Mouse (Mus musculus): ENCODE measurements around the gene Ptpru. TPM values are rescaled to one million over a fixed set of nuclear protein-coding genes. Genes with fewer than 3 reads are reported as not detected.

Gene Ptpru
- polyA plus RNA-seq, 1 experiment from 2014 or later = 27.9 TPM

DNA sequence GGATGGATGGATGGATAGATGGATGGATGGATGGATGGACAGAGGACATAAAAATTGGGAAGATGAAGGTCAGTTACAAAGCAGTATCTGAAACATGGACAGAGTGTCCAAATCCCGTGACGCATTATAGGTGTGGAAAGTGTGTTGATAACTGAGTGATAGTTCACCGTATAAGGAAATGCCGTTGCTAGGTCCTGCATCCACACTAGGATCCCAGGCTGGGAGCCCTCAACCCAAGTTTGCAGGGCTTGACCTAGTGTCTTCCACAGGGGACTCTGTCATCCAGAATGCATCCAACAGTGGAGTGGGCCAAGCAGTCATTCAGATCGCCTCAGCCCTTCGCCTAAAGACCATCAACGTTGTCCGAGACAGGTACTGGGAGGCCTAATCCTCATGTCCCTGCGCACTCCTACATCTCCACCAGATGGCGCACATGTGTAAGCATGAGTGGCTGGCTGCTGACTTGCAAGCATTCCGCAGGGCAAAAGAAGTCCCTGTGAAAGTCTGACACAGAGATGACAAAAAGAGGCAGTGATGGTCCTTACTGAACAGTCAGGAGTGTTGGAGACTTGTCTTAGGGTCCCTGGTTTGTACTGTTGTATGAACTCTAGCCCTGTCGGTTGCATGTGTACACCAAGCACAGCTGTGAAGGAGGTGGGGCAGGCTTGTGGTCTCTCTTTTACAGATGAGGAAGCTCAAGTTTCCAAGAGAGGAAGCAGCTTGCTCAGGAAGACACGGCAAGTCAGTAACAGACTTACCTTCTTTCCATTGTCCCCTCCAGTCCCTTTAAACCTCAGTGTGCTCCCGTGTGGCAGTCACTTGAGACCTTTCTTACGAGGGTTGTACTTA, 22.6 kb upstream of the Ptpru start:
- H3K27ac ChIP-seq = no peak overlapping the region
- H3K36me3 ChIP-seq (replicated peaks) = peaks cover 10% of the 10 kb centered on the region; the same call in 1 of the 2 replicates
- H3K4me3 ChIP-seq = no peak overlapping the region
- H3K9ac ChIP-seq = no peak overlapping the region
- ATAC-seq (replicated peaks) = no peak
- WGBS = 51% methylated on average over 15 of the region's 15 CpGs
- no peak overlapping the region for H3K4me2 ChIP-seq
- H3K4me1 ChIP-seq = no peaks in the 10 kb centered on the region
- H3K27me3 ChIP-seq (replicated peaks) = no peaks in the 10 kb centered on the region
- no peaks in the 10 kb centered on the region for H3K9me3 ChIP-seq

- H3K9ac ChIP-seq = no peak overlapping the region
- no peak overlapping the region for H3K4me3 ChIP-seq
- 0 out of 2 replicates have a peak, but pooled peaks cover 2% of the 10 kb centered on the region for H3K36me3 ChIP-seq (replicated peaks)
- 90% methylated on average over 5 of the region's 5 CpGs for WGBS
- H3K9me3 ChIP-seq = no peaks in the 10 kb centered on the region
- ATAC-seq (replicated peaks) = no peak
- H3K4me1 ChIP-seq = peaks cover 2% of the 10 kb centered on the region
- H3K4me2 ChIP-seq = no peak overlapping the region
- no peaks in the 10 kb centered on the region for H3K27me3 ChIP-seq (replicated peaks)
- no peak overlapping the region for H3K27ac ChIP-seq
Measured at GRCm38 (mm10) chr4:131854950-131855349, 16.9 kb upstream of the Ptpru start.

DNA sequence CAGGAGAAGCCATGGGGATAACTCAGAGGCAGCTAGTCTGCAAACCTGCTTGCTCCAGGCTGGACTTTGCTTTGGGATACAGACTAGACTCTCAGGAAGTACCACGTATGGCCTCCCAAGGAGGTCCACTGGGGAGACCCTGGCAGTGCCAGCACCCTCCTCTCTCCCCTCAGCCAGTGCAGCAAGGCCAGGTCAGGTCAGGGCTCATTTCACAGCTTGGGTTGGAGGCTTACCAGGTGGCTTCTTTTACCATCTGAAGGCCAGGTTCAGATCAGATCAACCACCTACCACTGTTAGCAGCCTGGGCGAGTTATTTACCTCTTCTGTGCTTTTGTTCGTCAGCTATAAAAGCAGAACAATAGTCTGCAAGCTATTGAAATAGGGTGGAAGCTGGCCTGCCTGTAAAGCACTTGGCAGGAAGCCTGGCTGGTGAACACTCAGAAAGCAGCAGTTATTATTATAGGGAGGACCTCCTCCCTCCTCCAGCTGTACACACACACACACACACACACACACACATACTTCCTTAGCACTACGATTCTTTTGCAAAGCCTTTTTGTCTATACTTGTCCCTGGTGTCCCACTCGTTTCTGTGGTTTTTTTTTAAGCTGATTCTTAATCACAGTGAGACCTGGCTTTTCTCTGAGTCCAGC, 12.0 kb upstream of the Ptpru start:
- no peak for ATAC-seq (replicated peaks)
- no peaks in the 10 kb centered on the region for H3K36me3 ChIP-seq (replicated peaks)
- no peak overlapping the region for H3K4me2 ChIP-seq
- no peak overlapping the region for H3K9ac ChIP-seq
- H3K4me3 ChIP-seq = no peak overlapping the region
- no peaks in the 10 kb centered on the region for H3K9me3 ChIP-seq
- 18% methylated on average over 5 of the region's 5 CpGs for WGBS
- peaks cover 6% of the 10 kb centered on the region for H3K4me1 ChIP-seq
- no peaks in the 10 kb centered on the region for H3K27me3 ChIP-seq (replicated peaks)
- peak overlapping the region; percentile 69 for H3K27ac ChIP-seq

GRCm38 (mm10) chr4:131848082-131848481, 10.0 kb upstream of the Ptpru start:
- Histone ChIP-seq H3K4me2 (no peak overlapping the region), H3K4me3 (no peak overlapping the region), H3K27ac (no peak overlapping the region), H3K4me1 (peaks cover 17% of the 10 kb centered on the region), H3K27me3 (replicated peaks) (no peaks in the 10 kb centered on the region), H3K9ac (no peak overlapping the region), H3K9me3 (no peaks in the 10 kb centered on the region), H3K36me3 (replicated peaks) (no peaks in the 10 kb centered on the region)
- WGBS = 73% methylated on average over 6 of the region's 6 CpGs
- no peak for ATAC-seq (replicated peaks)

DNA sequence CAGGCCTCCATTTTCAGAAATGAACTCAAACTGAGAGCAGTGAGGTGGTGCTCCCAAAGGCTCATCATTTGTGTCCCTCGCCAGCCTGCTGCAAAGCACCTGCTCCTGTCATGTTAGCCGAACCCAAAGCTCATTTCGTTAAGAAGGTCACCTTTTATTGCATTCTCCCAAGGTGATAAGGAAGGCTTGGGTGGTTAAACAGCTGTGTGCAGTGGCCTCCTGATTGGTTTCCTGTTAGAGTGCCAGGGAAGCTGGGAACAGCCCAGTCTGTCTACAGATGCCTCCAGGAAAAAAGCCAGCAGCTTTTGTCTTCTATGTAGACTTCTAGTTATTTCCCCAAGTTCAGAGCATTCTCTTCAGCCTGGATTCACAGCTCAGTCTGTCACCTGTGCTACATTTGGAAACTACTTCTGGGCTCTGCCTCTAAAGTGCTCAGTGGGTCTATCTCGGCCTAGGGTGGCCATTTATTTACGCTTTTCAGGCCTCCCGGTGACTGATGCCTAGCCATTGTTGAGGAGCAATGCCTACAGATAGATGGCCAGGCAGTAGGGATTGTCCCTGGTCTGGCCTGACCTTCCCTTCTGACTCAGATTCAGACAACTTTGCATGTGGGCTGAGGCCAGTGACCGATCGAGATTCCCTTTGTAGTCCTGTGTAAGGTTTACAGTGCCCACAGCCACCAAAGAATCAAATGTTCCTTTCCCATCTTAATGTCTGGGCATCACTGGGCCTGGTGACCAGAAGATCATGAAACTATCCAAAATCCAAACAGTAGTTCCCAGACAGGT, 8.1 kb upstream of the Ptpru start:
- H3K27me3 ChIP-seq (replicated peaks) = peaks cover 7% of the 10 kb centered on the region; the same call in 1 of the 2 replicates
- no peak for ATAC-seq (replicated peaks)
- H3K4me3 ChIP-seq = no peak overlapping the region
- H3K4me2 ChIP-seq = no peak overlapping the region
- 87% methylated on average over 8 of the region's 8 CpGs for WGBS
- H3K27ac ChIP-seq = no peak overlapping the region
- no peaks in the 10 kb centered on the region for H3K9me3 ChIP-seq
- H3K36me3 ChIP-seq (replicated peaks) = no peaks in the 10 kb centered on the region
- H3K4me1 ChIP-seq = peaks cover 17% of the 10 kb centered on the region
- no peak overlapping the region for H3K9ac ChIP-seq

- peak within 1 kb of the TSS; percentile 26; the same call in 1 of the 2 replicates for H3K27ac ChIP-seq
- ATAC-seq (replicated peaks) = peak; percentile 88
- 0% methylated on average over 35 of the region's 37 CpGs for WGBS
- peaks cover 14% of the 10 kb centered on the region for H3K4me1 ChIP-seq
- peaks cover 18% of the 10 kb centered on the region; the same call in 1 of the 2 replicates for H3K27me3 ChIP-seq (replicated peaks)
- H3K4me3 ChIP-seq = peak within 1 kb of the TSS; percentile 84
- peak within 1 kb of the TSS; percentile 71 for H3K9ac ChIP-seq
- peak within 1 kb of the TSS; percentile 91 for H3K4me2 ChIP-seq
- no peaks in the 10 kb centered on the region for H3K9me3 ChIP-seq
- H3K36me3 ChIP-seq (replicated peaks) = no peaks in the 10 kb centered on the region
Measured at GRCm38 (mm10) chr4:131843290-131843743, 5.2 kb upstream of the Ptpru start, which contains the start of gene Mecr. Mecr (plus strand) TSS chr4:131843470.

DNA sequence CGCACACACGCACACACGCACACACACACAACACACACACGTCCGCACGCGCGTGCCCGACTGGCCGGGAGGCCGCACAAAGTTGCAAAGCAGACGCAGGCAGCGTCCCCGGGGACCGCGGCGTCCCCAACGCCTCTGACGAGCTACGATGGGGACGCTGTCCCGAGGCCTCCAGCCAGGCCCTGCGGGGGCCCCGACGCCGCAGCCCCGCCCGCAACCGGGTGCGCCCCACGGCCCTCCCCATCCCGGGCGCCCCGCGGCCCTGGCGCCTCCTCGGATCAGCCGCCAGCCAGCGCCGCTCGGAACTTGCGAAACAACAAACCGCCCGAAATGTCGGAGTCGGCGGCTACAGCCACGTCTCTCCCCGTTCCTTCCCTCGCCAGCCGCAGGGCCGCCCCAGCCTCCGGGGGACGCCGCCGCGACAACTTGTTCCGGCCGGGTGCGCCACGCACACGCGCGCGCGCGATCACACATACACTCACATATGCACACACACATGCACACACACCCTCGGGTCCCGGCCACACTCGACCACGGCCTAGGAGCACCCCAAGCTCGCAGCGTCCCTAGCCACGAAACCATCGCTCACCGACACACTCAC, 1.1 kb downstream of the Ptpru start:
- Histone ChIP-seq H3K4me3 (peak overlapping the region; percentile 55), H3K27me3 (replicated peaks) (peaks cover 38% of the 10 kb centered on the region), H3K9me3 (no peaks in the 10 kb centered on the region), H3K9ac (peak overlapping the region; percentile 55), H3K4me1 (peaks cover 28% of the 10 kb centered on the region), H3K27ac (no peak overlapping the region), H3K4me2 (peak overlapping the region; percentile 97), H3K36me3 (replicated peaks) (no peaks in the 10 kb centered on the region)
- WGBS = under 1% methylated on average over 75 of the region's 76 CpGs
- peak; percentile 45; the same call in 1 of the 2 replicates for ATAC-seq (replicated peaks)

DNA sequence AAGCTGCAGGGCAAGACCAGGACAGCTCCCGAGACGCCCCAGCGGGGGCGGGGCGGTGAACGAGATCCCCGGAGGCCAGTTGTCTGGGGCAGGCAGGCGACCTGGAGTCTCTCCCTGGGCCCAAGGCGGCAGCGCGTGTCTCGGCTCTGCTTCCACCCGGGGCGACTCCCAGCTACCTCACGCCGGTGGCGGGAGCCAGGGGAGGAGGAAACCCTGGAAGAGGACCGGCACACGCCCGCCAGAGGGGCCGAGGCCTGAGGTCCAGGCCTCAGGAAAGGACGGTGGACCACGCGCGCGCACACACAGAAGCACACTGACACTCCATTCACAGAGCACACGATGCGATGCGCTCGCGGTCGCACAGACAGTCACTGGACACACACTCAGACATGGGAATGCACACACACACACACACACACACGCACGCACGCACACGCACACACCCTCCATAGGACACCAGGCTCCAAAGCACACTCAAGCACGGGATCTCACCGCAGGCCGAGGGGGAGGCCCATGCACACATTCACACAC, 1.7 kb downstream of the Ptpru start:
- ATAC-seq (replicated peaks) = peak; percentile 24; the same call in 1 of the 2 replicates
- peaks cover 28% of the 10 kb centered on the region for H3K4me1 ChIP-seq
- H3K27ac ChIP-seq = no peak overlapping the region
- peak overlapping the region; percentile 55 for H3K9ac ChIP-seq
- WGBS = under 1% methylated on average over 37 of the region's 39 CpGs
- H3K9me3 ChIP-seq = no peaks in the 10 kb centered on the region
- H3K36me3 ChIP-seq (replicated peaks) = no peaks in the 10 kb centered on the region
- peaks cover 34% of the 10 kb centered on the region for H3K27me3 ChIP-seq (replicated peaks)
- peak overlapping the region; percentile 55 for H3K4me3 ChIP-seq
- H3K4me2 ChIP-seq = peak overlapping the region; percentile 97

- Histone ChIP-seq H3K27ac (no peak overlapping the region), H3K4me1 (peaks cover 28% of the 10 kb centered on the region), H3K4me3 (no peak overlapping the region), H3K9me3 (no peaks in the 10 kb centered on the region), H3K4me2 (no peak overlapping the region), H3K36me3 (replicated peaks) (no peaks in the 10 kb centered on the region), H3K27me3 (replicated peaks) (peaks cover 20% of the 10 kb centered on the region; the same call in 1 of the 2 replicates), H3K9ac (no peak overlapping the region)
- WGBS = 27% methylated on average over 9 of the region's 9 CpGs
- no peak for ATAC-seq (replicated peaks)
Measured at GRCm38 (mm10) chr4:131833971-131834609, 4.0 kb downstream of the Ptpru start.

- Histone ChIP-seq H3K4me3 (no peak overlapping the region), H3K27ac (no peak overlapping the region), H3K4me2 (no peak overlapping the region), H3K9me3 (no peaks in the 10 kb centered on the region), H3K9ac (no peak overlapping the region), H3K27me3 (replicated peaks) (peaks cover 20% of the 10 kb centered on the region; the same call in 1 of the 2 replicates), H3K36me3 (replicated peaks) (no peaks in the 10 kb centered on the region), H3K4me1 (peaks cover 23% of the 10 kb centered on the region)
- WGBS = 77% methylated on average over 3 of the region's 3 CpGs
- no peak for ATAC-seq (replicated peaks)
Measured at GRCm38 (mm10) chr4:131832759-131833407, 5.2 kb downstream of the Ptpru start.

All from midbrain, embryonic 15.5 days (tissue).